Mouse (Mus musculus): ENCODE measurements around the gene 4930558C23Rik. TPM values are rescaled to one million over a fixed set of nuclear protein-coding genes. Genes with fewer than 3 reads are reported as not detected.
"Not testable (repeated sequence)": the region's sequence is repeated elsewhere in the genome, so short reads cannot be mapped to it uniquely, and the experiment has no call there.

The 4930558C23Rik gene
- polyA plus RNA-seq (2016; fragmentation: Nextera tagmentation; extraction: Ambion mirVana) = not detected in 2 replicates

- Histone ChIP-seq H3K36me3 (replicated peaks) (no peaks in the 10 kb centered on the region), H3K27me3 (no peaks in the 10 kb centered on the region), H3K9me3 (no peaks in the 10 kb centered on the region), H3K4me2 (no peak within 1 kb of the TSS), H3K9ac (no peak within 1 kb of the TSS), H3K27ac (no peak within 1 kb of the TSS), H3K4me1 (no peaks in the 10 kb centered on the region), H3K4me3 (replicated peaks) (no peak within 1 kb of the TSS)
- 94% methylated on average over 3 of the region's 3 CpGs for WGBS
- no peak for ATAC-seq (ENCODE audit: low FRiP score)
Measured at GRCm38 (mm10) chr3:95402741-95403140, at the start of gene 4930558C23Rik. TSS of gene 4930558C23Rik (minus strand) at chr3:95402841.

- Histone ChIP-seq H3K4me1 (no peaks in the 10 kb centered on the region), H3K27me3 (no peaks in the 10 kb centered on the region), H3K4me3 (replicated peaks) (no peak overlapping the region), H3K4me2 (no peak overlapping the region), H3K27ac (no peak overlapping the region), H3K9ac (no peak overlapping the region), H3K9me3 (no peaks in the 10 kb centered on the region), H3K36me3 (replicated peaks) (peaks cover 34% of the 10 kb centered on the region; the same call in 1 of the 2 replicates)
- ATAC-seq (ENCODE audit: low FRiP score) = no peak
- WGBS = 91% methylated on average over 3 of the region's 3 CpGs
Measured at GRCm38 (mm10) chr3:95450915-95451314, 48.3 kb upstream of the 4930558C23Rik start.

GRCm38 (mm10) chr3:95450408-95450807 lies 47.8 kb upstream of the 4930558C23Rik start:
- WGBS = 50% methylated on average over 1 of the region's 1 CpGs

GRCm38 (mm10) chr3:95445311-95445710 lies 42.7 kb upstream of the 4930558C23Rik start:
- Histone ChIP-seq H3K27me3 (no peaks in the 10 kb centered on the region), H3K27ac (no peak overlapping the region), H3K4me2 (no peak overlapping the region), H3K9me3 (no peaks in the 10 kb centered on the region), H3K36me3 (replicated peaks) (peaks cover 9% of the 10 kb centered on the region; the same call in 1 of the 2 replicates), H3K9ac (no peak overlapping the region), H3K4me3 (replicated peaks) (no peak overlapping the region), H3K4me1 (no peaks in the 10 kb centered on the region)
- WGBS = 91% methylated on average over 4 of the region's 4 CpGs
- ATAC-seq (ENCODE audit: low FRiP score) = no peak

More at GRCm38 (mm10) chr3:95450408-95450807, 47.8 kb upstream of the 4930558C23Rik start:
- Histone ChIP-seq H3K4me3 (replicated peaks) (no peak overlapping the region), H3K4me1 (no peaks in the 10 kb centered on the region), H3K27ac (no peak overlapping the region), H3K27me3 (no peaks in the 10 kb centered on the region), H3K9ac (no peak overlapping the region), H3K36me3 (replicated peaks) (peaks cover 34% of the 10 kb centered on the region; the same call in 1 of the 2 replicates), H3K4me2 (no peak overlapping the region), H3K9me3 (no peaks in the 10 kb centered on the region)
- no peak for ATAC-seq (ENCODE audit: low FRiP score)

- no peaks in the 10 kb centered on the region for H3K4me1 ChIP-seq
- no peaks in the 10 kb centered on the region for H3K9me3 ChIP-seq
- H3K36me3 ChIP-seq (replicated peaks) = peaks cover 9% of the 10 kb centered on the region
- H3K4me3 ChIP-seq (replicated peaks) = no peak overlapping the region
- ATAC-seq (ENCODE audit: low FRiP score) = no peak
- H3K27me3 ChIP-seq = no peaks in the 10 kb centered on the region
- H3K4me2 ChIP-seq = no peak overlapping the region
- no peak overlapping the region for H3K27ac ChIP-seq
- 94% methylated on average over 5 of the region's 5 CpGs for WGBS
- no peak overlapping the region for H3K9ac ChIP-seq
Measured at GRCm38 (mm10) chr3:95442406-95443117, 39.9 kb upstream of the 4930558C23Rik start.

GRCm38 (mm10) chr3:95439670-95440069 lies 37.0 kb upstream of the 4930558C23Rik start:
- Histone ChIP-seq H3K4me1 (peaks cover 9% of the 10 kb centered on the region), H3K27me3 (no peaks in the 10 kb centered on the region), H3K9me3 (no peaks in the 10 kb centered on the region), H3K9ac (no peak overlapping the region), H3K36me3 (replicated peaks) (peaks cover 14% of the 10 kb centered on the region), H3K4me2 (no peak overlapping the region), H3K27ac (no peak overlapping the region), H3K4me3 (replicated peaks) (no peak overlapping the region)
- ATAC-seq (ENCODE audit: low FRiP score) = no peak

- 95% methylated on average over 4 of the region's 4 CpGs for WGBS
- H3K27me3 ChIP-seq = not testable (repeated sequence)
Measured at GRCm38 (mm10) chr3:95438636-95439035, 36.0 kb upstream of the 4930558C23Rik start.

GRCm38 (mm10) chr3:95435561-95435960 lies 32.9 kb upstream of the 4930558C23Rik start:
- Histone ChIP-seq H3K27me3 (no peaks in the 10 kb centered on the region), H3K4me2 (peak overlapping the region; percentile 59; the same call in 1 of the 2 replicates), H3K27ac (no peak overlapping the region), H3K9me3 (no peaks in the 10 kb centered on the region), H3K4me1 (peaks cover 9% of the 10 kb centered on the region), H3K9ac (no peak overlapping the region), H3K4me3 (replicated peaks) (peak overlapping the region; percentile 87), H3K36me3 (replicated peaks) (peaks cover 14% of the 10 kb centered on the region)
- 59% methylated on average over 1 of the region's 1 CpGs for WGBS
- no peak for ATAC-seq (ENCODE audit: low FRiP score)

More at GRCm38 (mm10) chr3:95438636-95439035, 36.0 kb upstream of the 4930558C23Rik start:
- H3K4me3 ChIP-seq (replicated peaks); H3K4me1 ChIP-seq; H3K27ac ChIP-seq; H3K9ac ChIP-seq; H3K9me3 ChIP-seq; ATAC-seq (ENCODE audit: low FRiP score); H3K4me2 ChIP-seq: not testable (repeated sequence)
- H3K36me3 ChIP-seq (replicated peaks) = peaks cover 14% of the 10 kb centered on the region

GRCm38 (mm10) chr3:95434983-95435370 lies 32.3 kb upstream of the 4930558C23Rik start:
- Histone ChIP-seq H3K9ac (peak overlapping the region; percentile 86), H3K36me3 (replicated peaks) (peaks cover 14% of the 10 kb centered on the region), H3K4me2 (peak overlapping the region; percentile 59), H3K4me3 (replicated peaks) (peak overlapping the region; percentile 87), H3K4me1 (peaks cover 9% of the 10 kb centered on the region), H3K27ac (no peak overlapping the region), H3K27me3 (no peaks in the 10 kb centered on the region), H3K9me3 (no peaks in the 10 kb centered on the region)
- ATAC-seq (ENCODE audit: low FRiP score) = no peak
- WGBS = 5% methylated on average over 7 of the region's 7 CpGs

GRCm38 (mm10) chr3:95434136-95434982 lies 31.7 kb upstream of the 4930558C23Rik start, which contains the start of gene Arnt:
TSS of gene Arnt (plus strand) at chr3:95434388.
- WGBS = under 1% methylated on average over 47 of the region's 47 CpGs
- Histone ChIP-seq H3K9me3 (no peaks in the 10 kb centered on the region), H3K4me1 (peaks cover 9% of the 10 kb centered on the region), H3K9ac (peak within 1 kb of the TSS; percentile 86), H3K4me3 (replicated peaks) (peak within 1 kb of the TSS; percentile 87), H3K4me2 (peak within 1 kb of the TSS; percentile 59), H3K36me3 (replicated peaks) (peaks cover 12% of the 10 kb centered on the region), H3K27me3 (no peaks in the 10 kb centered on the region), H3K27ac (peak within 1 kb of the TSS; percentile 76)
- peak; percentile 100 for ATAC-seq (ENCODE audit: low FRiP score)

GRCm38 (mm10) chr3:95433301-95433915 lies 30.8 kb upstream of the 4930558C23Rik start:
- no peak for ATAC-seq (ENCODE audit: low FRiP score)
- Histone ChIP-seq H3K4me1 (peaks cover 9% of the 10 kb centered on the region), H3K27ac (no peak overlapping the region), H3K9me3 (no peaks in the 10 kb centered on the region), H3K4me2 (peak overlapping the region; percentile 59), H3K4me3 (replicated peaks) (peak overlapping the region; percentile 87), H3K27me3 (no peaks in the 10 kb centered on the region), H3K36me3 (replicated peaks) (peaks cover 11% of the 10 kb centered on the region), H3K9ac (no peak overlapping the region; the same call in 1 of the 2 replicates)
- 78% methylated on average over 10 of the region's 10 CpGs for WGBS

- not testable (repeated sequence) for H3K4me2 ChIP-seq; H3K9me3 ChIP-seq; H3K27me3 ChIP-seq; H3K27ac ChIP-seq; ATAC-seq (ENCODE audit: low FRiP score); H3K9ac ChIP-seq; H3K36me3 ChIP-seq (replicated peaks); H3K4me3 ChIP-seq (replicated peaks); H3K4me1 ChIP-seq
- 67% methylated on average over 5 of the region's 11 CpGs for WGBS
Measured at GRCm38 (mm10) chr3:95428423-95428822, 25.8 kb upstream of the 4930558C23Rik start.

Measured in forebrain, embryonic 12.5 days (tissue).